In genomic region chr7:126822741-126823140, GRCm38 (mm10) we compare ENCODE assay signal across 9 mouse cellular contexts. TPM values are rescaled to one million over a fixed set of nuclear protein-coding genes. Genes with fewer than 3 reads are reported as not detected.
DNase-seq lines count a peak whose midpoint lies in the region; ATAC-seq and TF ChIP-seq lines count a peak whose summit lies in the region.
"Had no signal": no experiment of that assay in that cellular context is flagged by ENCODE, and none has a peak within 500 bp of the region (broad histone marks: within the 10 kb centered on the region; RNA-seq: fewer than 3 reads in every experiment).

No protein-coding gene starts in this region.

- ATAC-seq in forebrain, embryonic 13.5 days, result peak; percentile 41
- ATAC-seq in intestine, postnatal 0 days, result no peak
- ATAC-seq in stomach, embryonic 15.5 days (ENCODE audit: insufficient read depth, low FRiP score, low read depth), result no peak

- no peak overlapping the region for H3K27ac ChIP-seq in ES-Bruce4 (ENCODE audit: insufficient read depth, low read length)
- H3K27ac ChIP-seq in forebrain, embryonic 13.5 days, result peak overlapping the region; percentile 78
- H3K27ac ChIP-seq in intestine, postnatal 0 days (ENCODE audit: low read depth, low read length), result no peak overlapping the region
- H3K27ac ChIP-seq in stomach, embryonic 15.5 days, result no peak overlapping the region

- H3K4me2 ChIP-seq in forebrain, embryonic 13.5 days, result peak overlapping the region; percentile 76
- peak overlapping the region; percentile 51 for H3K4me2 ChIP-seq in intestine, postnatal 0 days (replicated peaks; ENCODE audit: low read depth)
- peak overlapping the region; percentile 46 for H3K4me2 ChIP-seq in stomach, embryonic 15.5 days

- no peak overlapping the region for H3K4me3 ChIP-seq in ES-Bruce4 (ENCODE audit: low read depth, low read length)
- H3K4me3 ChIP-seq in forebrain, embryonic 13.5 days, result peak overlapping the region; percentile 69
- no peak overlapping the region for H3K4me3 ChIP-seq in intestine, postnatal 0 days (ENCODE audit: low read depth, low read length)
- H3K4me3 ChIP-seq in stomach, embryonic 15.5 days (replicated peaks), result peak overlapping the region; percentile 23; the same call in 1 of the 2 replicates

- 18% methylated on average over 9 of the region's 9 CpGs for WGBS in forebrain, embryonic 13.5 days
- WGBS in intestine, postnatal 0 days, result 30% methylated on average over 9 of the region's 9 CpGs
- 24% methylated on average over 9 of the region's 9 CpGs for WGBS in stomach, embryonic 15.5 days

- peaks cover 10% of the 10 kb centered on the region for H3K4me1 ChIP-seq in ES-Bruce4 (ENCODE audit: control insufficient read depth, insufficient read depth, low read length)
- H3K4me1 ChIP-seq in forebrain, embryonic 13.5 days, result peaks cover 46% of the 10 kb centered on the region
- no peaks in the 10 kb centered on the region for H3K4me1 ChIP-seq in intestine, postnatal 0 days (replicated peaks; ENCODE audit: control insufficient read depth, insufficient read depth, low read length)
- H3K4me1 ChIP-seq in stomach, embryonic 15.5 days, result peaks cover 5% of the 10 kb centered on the region; the same call in 1 of the 2 replicates

- TF ChIP-seq POLR2A in ES-Bruce4 (IDR thresholded peaks at IDR 0.05; ENCODE audit: insufficient read depth, low read length), result no peak

- H3K9me3 ChIP-seq in ES-Bruce4 (replicated peaks; ENCODE audit: control insufficient read depth, insufficient read depth, low read length, poor library complexity, severe bottlenecking), result no peaks in the 10 kb centered on the region
- H3K9me3 ChIP-seq in forebrain, embryonic 13.5 days (replicated peaks), result no peaks in the 10 kb centered on the region; the same call in 1 of the 2 replicates
- H3K9me3 ChIP-seq in intestine, postnatal 0 days (ENCODE audit: control insufficient read depth), result no peaks in the 10 kb centered on the region
- no peaks in the 10 kb centered on the region for H3K9me3 ChIP-seq in stomach, embryonic 15.5 days

- no peak for TF ChIP-seq CTCF in ES-Bruce4 (IDR thresholded peaks at IDR 0.05; ENCODE audit: low read depth, low read length)
- TF ChIP-seq CTCF in intestine, postnatal 0 days (IDR thresholded peaks at IDR 0.05; ENCODE audit: low read depth), result no peak

- no peaks in the 10 kb centered on the region for H3K36me3 ChIP-seq in ES-Bruce4 (ENCODE audit: control insufficient read depth, insufficient read depth, low read length, poor library complexity, severe bottlenecking)
- H3K36me3 ChIP-seq in forebrain, embryonic 13.5 days (ENCODE audit: poor library complexity, severe bottlenecking), result no peaks in the 10 kb centered on the region
- H3K36me3 ChIP-seq in intestine, postnatal 0 days (ENCODE audit: control insufficient read depth, insufficient read depth), result no peaks in the 10 kb centered on the region
- H3K36me3 ChIP-seq in stomach, embryonic 15.5 days, result no peaks in the 10 kb centered on the region

- TF ChIP-seq EP300 in ES-Bruce4 (IDR thresholded peaks at IDR 0.05; ENCODE audit: insufficient read depth, low read depth, low read length), result no peak

- H3K27me3 ChIP-seq in ES-Bruce4 (ENCODE audit: control insufficient read depth, insufficient read depth, low read length, poor library complexity, severe bottlenecking), result no peaks in the 10 kb centered on the region
- H3K27me3 ChIP-seq in forebrain, embryonic 13.5 days, result no peaks in the 10 kb centered on the region
- H3K27me3 ChIP-seq in intestine, postnatal 0 days (replicated peaks; ENCODE audit: control insufficient read depth, insufficient read depth, low read length), result peaks cover 35% of the 10 kb centered on the region
- peaks cover 25% of the 10 kb centered on the region for H3K27me3 ChIP-seq in stomach, embryonic 15.5 days (replicated peaks)

- peak overlapping the region; percentile 34 for H3K9ac ChIP-seq in ES-Bruce4 (ENCODE audit: low read depth, poor library complexity, severe bottlenecking)
- H3K9ac ChIP-seq in forebrain, embryonic 13.5 days, result peak overlapping the region; percentile 83
- no peak overlapping the region for H3K9ac ChIP-seq in intestine, postnatal 0 days (ENCODE audit: low read depth, low read length)
- H3K9ac ChIP-seq in stomach, embryonic 15.5 days, result no peak overlapping the region

- DNase-seq in adrenal gland, postnatal 10 days, result peak; percentile 67
- DNase-seq in adrenal gland, postnatal 4 days (ENCODE audit: low spot score in 2 of 2), result no peak
- DNase-seq in thymus, postnatal 36 days, result no peak
- no peak for DNase-seq in embryo, embryonic 9.5 days (ENCODE audit: extremely low spot score)

RNA-seq across cellular contexts. Expression of gene 4930451I11Rik, which starts 8.7 kb away (rescaled TPM):
- not detected for total RNA-seq in adrenal gland, postnatal 10 days (2021)
- not detected for total RNA-seq in adrenal gland, postnatal 4 days (2021)
- not detected in 2 replicates for polyA plus RNA-seq in ES-Bruce4 (2011; ENCODE audit: insufficient read depth, insufficient read length, low read depth, missing spikeins)
- polyA plus RNA-seq in forebrain, embryonic 13.5 days (2015; fragmentation: Nextera tagmentation; extraction: Ambion mirVana), result not detected in 2 replicates
- polyA plus RNA-seq in intestine, postnatal 0 days (2015; fragmentation: Nextera tagmentation; extraction: Ambion mirVana), result not detected in 2 replicates
- not detected in 2 replicates for polyA plus RNA-seq in stomach, embryonic 15.5 days (2015; fragmentation: Nextera tagmentation; extraction: Ambion mirVana)
- total RNA-seq: liver, adult 2 months had no signal
- polyA plus RNA-seq: liver, adult 2 months had no signal

RNA-seq across cellular contexts. Expression of gene Doc2a, which starts 24.5 kb away (rescaled TPM):
- 1 to 10 TPM in 1 of 2 experiments, under 1 TPM in 1; 0.82 to 1.0 TPM for total RNA-seq in adrenal gland, postnatal 10 days (2021)
- 1 to 10 TPM; 3.1 to 3.6 TPM for total RNA-seq in adrenal gland, postnatal 4 days (2021)
- 3.2 and 3.3 TPM in 2 replicates for polyA plus RNA-seq in ES-Bruce4 (2011; ENCODE audit: insufficient read depth, insufficient read length, low read depth, missing spikeins)
- 4.1 and 4.2 TPM in 2 replicates for polyA plus RNA-seq in forebrain, embryonic 13.5 days (2015; fragmentation: Nextera tagmentation; extraction: Ambion mirVana)
- 1.5 and 1.6 TPM in 2 replicates for polyA plus RNA-seq in intestine, postnatal 0 days (2015; fragmentation: Nextera tagmentation; extraction: Ambion mirVana)
- polyA plus RNA-seq in stomach, embryonic 15.5 days (2015; fragmentation: Nextera tagmentation; extraction: Ambion mirVana), result 0.62 and 0.74 TPM in 2 replicates
- total RNA-seq: liver, adult 2 months had no signal
- polyA plus RNA-seq: liver, adult 2 months had no signal

RNA-seq across cellular contexts. Expression of gene Fam57b, which starts 25.3 kb away (rescaled TPM):
- total RNA-seq in adrenal gland, postnatal 10 days (2021), result 10 to 100 TPM; 29.0 to 36.1 TPM
- 10 to 100 TPM; 16.7 to 18.0 TPM for total RNA-seq in adrenal gland, postnatal 4 days (2021)
- polyA plus RNA-seq in ES-Bruce4 (2011; ENCODE audit: insufficient read depth, insufficient read length, low read depth, missing spikeins), result 2.7 and 4.2 TPM in 2 replicates
- 27.0 and 30.0 TPM in 2 replicates for polyA plus RNA-seq in forebrain, embryonic 13.5 days (2015; fragmentation: Nextera tagmentation; extraction: Ambion mirVana)
- polyA plus RNA-seq in intestine, postnatal 0 days (2015; fragmentation: Nextera tagmentation; extraction: Ambion mirVana), result 0.97 and 1.2 TPM in 2 replicates
- polyA plus RNA-seq in stomach, embryonic 15.5 days (2015; fragmentation: Nextera tagmentation; extraction: Ambion mirVana), result 0.73 and 0.74 TPM in 2 replicates
- total RNA-seq: liver, adult 2 months had no signal

RNA-seq across cellular contexts. Expression of gene Ppp4c, which starts 30.4 kb away (rescaled TPM):
- total RNA-seq in adrenal gland, postnatal 10 days (2021), result 100 to 1,000 TPM; 103 to 107 TPM
- 100 to 1,000 TPM; 134 to 142 TPM for total RNA-seq in adrenal gland, postnatal 4 days (2021)
- polyA plus RNA-seq in ES-Bruce4 (2011; ENCODE audit: insufficient read depth, insufficient read length, low read depth, missing spikeins), result 111 and 127 TPM in 2 replicates
- 246 and 258 TPM in 2 replicates for polyA plus RNA-seq in forebrain, embryonic 13.5 days (2015; fragmentation: Nextera tagmentation; extraction: Ambion mirVana)
- polyA plus RNA-seq in intestine, postnatal 0 days (2015; fragmentation: Nextera tagmentation; extraction: Ambion mirVana), result 134 and 135 TPM in 2 replicates
- 237 and 240 TPM in 2 replicates for polyA plus RNA-seq in stomach, embryonic 15.5 days (2015; fragmentation: Nextera tagmentation; extraction: Ambion mirVana)

RNA-seq across cellular contexts. Expression of gene Hirip3, which starts 39.0 kb away (rescaled TPM):
- 10 to 100 TPM; 21.2 to 28.6 TPM for total RNA-seq in adrenal gland, postnatal 10 days (2021)
- total RNA-seq in adrenal gland, postnatal 4 days (2021), result 10 to 100 TPM; 32.3 to 41.4 TPM
- polyA plus RNA-seq in ES-Bruce4 (2011; ENCODE audit: insufficient read depth, insufficient read length, low read depth, missing spikeins), result 116 and 120 TPM in 2 replicates
- 47.7 and 49.1 TPM in 2 replicates for polyA plus RNA-seq in forebrain, embryonic 13.5 days (2015; fragmentation: Nextera tagmentation; extraction: Ambion mirVana)
- 7.2 and 9.5 TPM in 2 replicates for polyA plus RNA-seq in intestine, postnatal 0 days (2015; fragmentation: Nextera tagmentation; extraction: Ambion mirVana)
- polyA plus RNA-seq in stomach, embryonic 15.5 days (2015; fragmentation: Nextera tagmentation; extraction: Ambion mirVana), result 28.5 and 28.8 TPM in 2 replicates

Comparison
In these comparisons a context has a peak if more than half of its experiments do, and no peak if none do; other contexts are left out.
1. H3K4me3 ChIP-seq: peak in forebrain, embryonic 13.5 days (single experiment) and stomach, embryonic 15.5 days (single experiment); none in ES-Bruce4 (single experiment) and intestine, postnatal 0 days (single experiment).
2. H3K9ac ChIP-seq: peak in ES-Bruce4 (single experiment) and forebrain, embryonic 13.5 days (single experiment); none in intestine, postnatal 0 days (single experiment) and stomach, embryonic 15.5 days (single experiment).
3. Peak in every context shown above with its lines, with median percentiles within 50 percentile points of each other: H3K4me2 ChIP-seq.